Mouse (Mus musculus) ES-Bruce4 (cell line): ENCODE measurements around the gene Defb25.

Experiments
- EP300 ChIP-seq: IDR thresholded peaks from 2 replicates; pipeline ENCODE4 v1.6.1; 2011; ENCODE audit warnings: low read depth, low read length; ENCODE audit not compliant: insufficient read depth
- POLR2A ChIP-seq: IDR thresholded peaks from one replicate; pipeline ENCODE4 v1.8.1; 2011; ENCODE audit warnings: low read length; ENCODE audit not compliant: insufficient read depth

DNA sequence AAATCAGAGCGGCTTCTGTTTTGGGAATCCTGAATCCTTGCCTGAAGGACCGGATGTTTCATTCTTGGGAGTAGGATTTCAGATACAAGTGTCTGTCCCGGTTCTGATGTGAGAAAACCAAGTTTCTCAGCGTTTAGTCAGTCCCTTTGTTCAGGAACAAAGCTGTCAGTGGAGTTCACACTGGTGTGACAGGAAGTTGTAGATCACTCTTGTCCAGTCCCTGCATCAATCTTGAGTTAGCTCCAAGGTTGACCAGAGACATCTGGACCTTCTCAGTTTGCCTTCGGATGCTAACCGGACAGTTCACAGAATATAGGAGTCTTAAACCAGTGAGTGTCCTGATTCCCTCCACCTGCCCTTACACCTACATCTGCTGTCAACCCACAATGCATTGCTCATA lies 15.1 kb downstream of the Defb25 start:
- TF ChIP-seq POLR2A (no peak), EP300 (no peak)
